Mouse (Mus musculus) layer of hippocampus, adult 9-11 months (tissue): ENCODE measurements around the gene Arpc2.

Experiments used
- DNase-seq: peaks from one replicate; pipeline ENCODE4 v3.0.0; 2022

Arpc2 gene

DNA sequence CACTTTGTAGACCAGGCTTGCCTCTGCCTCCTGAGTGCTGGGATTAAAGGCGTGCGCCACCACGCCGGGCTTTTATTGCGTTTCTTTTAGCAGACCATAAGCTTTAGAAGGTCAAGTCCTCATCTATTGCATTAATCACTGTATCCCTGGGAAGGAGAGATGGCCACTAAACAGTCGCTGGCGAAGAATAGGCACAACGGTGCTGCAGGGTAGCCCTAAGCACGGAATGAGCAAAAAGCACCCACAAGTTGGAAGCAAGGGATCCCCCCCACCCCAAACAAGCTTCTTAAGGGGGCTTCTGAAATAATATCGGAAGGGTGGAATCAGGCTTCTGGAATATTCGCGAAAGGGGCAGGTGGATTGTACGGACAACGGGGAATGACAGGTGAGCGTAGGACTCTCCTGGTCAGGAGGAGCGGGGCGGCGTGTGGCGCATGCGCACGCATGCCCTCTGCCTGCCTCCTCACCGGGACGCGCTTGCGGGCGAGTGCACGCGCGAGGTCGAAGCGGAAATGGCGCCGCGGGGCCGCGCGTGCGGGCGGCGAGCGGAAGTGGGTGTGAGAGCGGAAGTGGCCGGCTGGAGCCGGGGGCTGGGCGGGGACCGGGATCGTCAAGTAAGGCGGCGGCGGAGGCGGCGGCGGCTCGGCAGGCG, at the start of gene Arpc2:
Gene Arpc2 (plus strand): TSS at position 147 of the 652 bp plus-strand sequence.
- peak; percentile 97 for DNase-seq

DNA sequence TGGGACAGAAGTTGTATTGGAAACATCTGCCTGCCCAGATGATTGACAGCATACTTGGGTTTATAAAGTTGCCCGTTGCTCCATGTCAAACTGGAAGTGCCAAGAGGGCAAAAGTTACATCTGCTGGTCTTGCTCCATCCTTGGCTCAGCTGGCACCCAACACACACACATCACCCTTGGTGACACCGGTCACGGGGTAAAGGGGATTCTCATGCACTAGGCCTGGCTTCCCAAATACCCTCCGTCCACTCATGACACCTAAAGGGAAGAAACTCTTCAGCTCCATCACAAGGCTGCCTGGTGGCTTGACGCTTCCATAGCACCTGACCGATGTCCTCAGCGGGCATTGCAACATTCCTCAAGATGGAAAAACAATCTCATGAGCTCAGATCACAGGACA, 45.4 kb upstream of the Arpc2 start:
- no peak for DNase-seq

DNA sequence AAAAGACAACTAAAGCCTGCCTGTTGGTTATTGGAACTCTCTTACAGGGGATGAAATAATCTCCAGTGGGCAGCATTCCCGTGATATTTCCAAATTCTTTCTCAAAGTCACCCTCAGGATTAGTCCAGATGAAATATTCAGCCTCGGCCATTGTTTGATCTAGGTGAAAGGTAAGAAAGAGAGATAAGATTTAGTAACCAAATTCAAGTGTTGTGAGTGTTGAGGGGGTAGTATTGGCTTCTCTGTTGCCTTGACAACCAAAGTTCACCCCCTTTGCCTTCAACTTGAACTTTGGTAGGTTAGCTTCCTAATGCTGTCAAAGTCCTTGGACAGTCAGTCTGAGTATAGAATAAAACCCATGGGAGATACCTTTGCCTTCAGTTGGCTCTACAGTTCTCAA, 43.2 kb upstream of the Arpc2 start:
- no peak for DNase-seq

DNA sequence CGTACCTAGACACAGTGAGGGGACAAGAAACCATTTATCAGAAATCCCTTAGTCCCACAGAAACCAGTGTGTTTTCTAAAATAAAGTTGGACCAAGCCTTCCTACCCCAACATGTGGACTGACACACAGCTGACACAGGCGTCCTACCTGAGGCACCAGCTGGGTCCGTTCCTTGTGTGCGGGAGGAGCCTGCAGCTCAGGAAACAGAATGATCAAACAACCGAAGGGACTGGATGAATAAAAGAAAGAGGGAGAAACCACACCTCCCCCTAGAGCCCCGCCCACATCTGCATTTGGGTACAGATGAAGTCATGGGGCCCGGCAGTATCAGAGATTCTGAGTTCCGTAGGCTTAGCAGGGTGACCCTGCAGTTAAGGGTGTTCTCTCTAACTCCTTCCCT, 41.4 kb upstream of the Arpc2 start, which contains the start of gene Cxcr1:
Gene Cxcr1 (minus strand): TSS at position 187 of the 400 bp plus-strand sequence.
- no peak for DNase-seq

DNA sequence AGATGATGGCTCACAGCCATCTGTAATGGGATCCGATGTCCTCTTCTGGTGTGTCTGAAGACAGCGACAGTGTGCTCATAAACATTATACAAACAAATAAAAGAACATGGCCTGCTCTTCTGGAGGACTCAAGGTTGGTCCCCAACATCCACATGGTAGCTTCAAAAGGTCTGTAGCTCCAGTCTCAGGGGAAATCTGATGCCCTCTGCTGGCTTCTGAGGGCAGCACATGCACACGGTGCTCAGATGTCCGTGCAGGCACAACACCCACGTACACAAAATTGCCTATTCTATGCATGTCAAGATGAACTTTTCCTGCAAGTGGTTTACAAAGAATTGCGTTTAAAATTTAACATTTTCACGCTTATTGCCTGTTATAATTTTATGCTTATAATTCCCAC, 39.9 kb upstream of the Arpc2 start:
- DNase-seq = no peak

DNA sequence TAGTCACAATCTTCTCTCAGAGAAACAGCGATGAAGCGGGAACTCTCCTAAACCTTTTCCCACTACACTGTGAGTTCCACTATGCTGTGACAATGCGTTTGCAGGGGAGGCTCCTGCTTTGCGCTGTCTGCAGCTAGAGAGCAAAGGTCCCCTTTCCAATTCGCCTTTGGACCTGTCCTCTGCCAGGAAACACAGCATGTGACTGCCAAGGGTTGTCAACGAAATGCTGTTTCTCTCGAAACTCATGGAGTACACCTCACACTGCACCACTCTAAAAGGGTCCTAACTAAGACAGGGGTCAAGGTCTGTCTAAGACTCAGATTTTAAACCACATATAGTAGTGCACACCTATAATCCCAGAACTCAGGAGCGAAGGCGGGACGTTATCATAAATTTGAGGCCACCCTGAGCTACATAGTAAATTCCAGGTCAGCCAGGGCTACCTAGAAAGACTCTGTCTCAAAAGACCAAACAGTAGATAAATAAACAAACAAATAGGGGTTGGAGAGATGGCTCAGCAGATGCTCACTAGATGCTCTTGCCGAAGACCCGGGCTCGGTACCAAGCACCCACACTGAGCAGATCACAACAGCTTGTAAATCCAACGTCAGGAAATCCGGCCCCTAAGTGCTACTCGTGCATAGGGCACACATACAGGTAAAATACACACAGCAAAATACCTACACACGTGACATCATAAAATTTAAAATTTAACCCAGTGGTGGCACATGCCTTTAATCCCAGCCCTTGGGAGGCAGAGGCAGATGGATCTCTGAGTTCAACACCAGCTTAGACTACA, 39.1 kb upstream of the Arpc2 start:
- DNase-seq = no peak

DNA sequence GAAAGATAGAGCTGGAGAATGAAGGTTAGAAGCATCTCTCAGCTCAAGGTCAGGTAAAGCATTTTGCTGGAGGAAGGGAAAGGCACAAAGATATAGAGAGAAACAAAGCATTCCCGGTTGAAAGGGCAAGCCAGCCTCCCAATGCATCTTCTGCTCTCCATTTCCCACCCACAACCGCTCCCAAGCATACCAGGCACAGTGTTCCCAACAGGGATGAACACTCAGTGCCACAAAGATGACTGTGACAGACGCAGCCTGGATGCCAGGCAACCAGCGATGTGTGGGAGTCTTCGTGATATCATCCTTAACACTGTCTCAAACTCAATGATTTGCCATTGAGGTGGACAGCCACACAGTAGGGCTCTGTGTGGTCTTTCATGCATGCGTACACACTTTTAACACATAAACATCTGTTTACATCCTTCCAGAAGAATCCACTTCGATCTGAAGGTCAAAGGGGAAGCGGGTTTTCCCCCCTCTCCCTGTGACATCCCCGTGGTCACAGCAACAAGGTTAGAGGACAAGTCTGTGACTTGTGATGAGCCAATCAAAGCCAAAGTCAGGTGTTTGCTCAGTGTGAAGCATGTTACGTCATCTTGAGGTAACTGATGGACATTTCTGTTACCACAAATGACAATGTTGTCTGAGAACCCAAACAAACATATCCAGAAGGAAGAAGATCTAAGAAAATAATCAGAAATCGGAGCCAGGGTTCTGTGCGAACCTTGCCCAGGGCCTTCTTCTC, 38.0 kb upstream of the Arpc2 start:
- DNase-seq = peak; percentile 90

DNA sequence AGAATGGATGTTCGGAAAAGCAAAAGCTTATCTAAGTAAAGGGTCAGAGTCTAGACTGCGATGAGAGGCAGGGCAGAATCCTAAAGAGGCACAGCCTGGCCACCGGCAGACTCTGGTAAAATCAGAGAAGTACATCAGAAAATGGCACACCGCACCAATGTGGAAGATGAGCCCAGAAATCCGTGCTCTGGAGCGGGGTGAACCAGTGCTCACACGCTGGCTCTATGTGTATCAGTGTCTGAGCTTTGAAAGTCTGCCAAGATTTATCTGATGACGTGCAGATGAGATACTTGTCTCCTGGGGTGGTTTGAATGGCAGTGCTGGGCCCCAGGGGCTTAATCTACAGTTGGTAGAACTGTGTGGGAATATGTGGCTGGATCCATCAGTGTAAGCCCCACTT, 36.8 kb upstream of the Arpc2 start:
- no peak for DNase-seq

DNA sequence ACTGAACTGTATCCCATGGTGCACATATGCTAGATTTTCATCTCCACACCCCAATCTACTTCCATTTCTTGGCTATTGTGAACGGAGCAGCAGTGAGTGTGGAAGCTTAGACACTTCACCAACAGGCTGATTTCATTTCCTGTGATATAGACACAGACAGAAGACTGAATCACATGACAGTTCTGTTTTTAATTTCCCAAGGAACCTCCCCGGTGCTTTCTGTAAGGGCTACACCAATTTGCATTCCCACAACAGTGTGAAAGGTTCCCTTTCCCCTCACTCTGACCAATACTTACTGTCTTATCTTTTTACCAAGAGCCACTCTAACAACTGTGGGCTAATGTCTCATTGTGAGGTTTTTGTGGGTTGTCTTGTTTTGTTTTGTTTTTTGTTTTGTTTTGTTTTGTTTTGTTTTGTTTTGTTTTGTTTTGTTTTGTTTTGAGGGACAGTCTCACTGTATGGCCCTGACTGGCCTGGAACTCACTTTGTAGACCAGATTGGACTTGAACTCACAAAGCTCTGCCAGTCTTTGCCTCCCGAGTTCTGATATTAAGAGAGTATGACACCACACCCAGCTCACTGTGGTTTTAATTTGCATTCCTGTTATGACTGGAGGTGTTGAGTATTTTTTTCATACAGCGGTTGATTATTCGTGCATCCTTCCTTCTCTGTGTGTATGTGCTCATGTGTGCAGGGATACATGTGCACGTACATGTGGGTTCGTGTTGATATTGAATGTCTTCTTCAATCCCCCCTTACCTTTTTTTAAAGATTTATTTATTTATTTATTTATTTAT, 34.6 kb upstream of the Arpc2 start:
- DNase-seq = no peak

DNA sequence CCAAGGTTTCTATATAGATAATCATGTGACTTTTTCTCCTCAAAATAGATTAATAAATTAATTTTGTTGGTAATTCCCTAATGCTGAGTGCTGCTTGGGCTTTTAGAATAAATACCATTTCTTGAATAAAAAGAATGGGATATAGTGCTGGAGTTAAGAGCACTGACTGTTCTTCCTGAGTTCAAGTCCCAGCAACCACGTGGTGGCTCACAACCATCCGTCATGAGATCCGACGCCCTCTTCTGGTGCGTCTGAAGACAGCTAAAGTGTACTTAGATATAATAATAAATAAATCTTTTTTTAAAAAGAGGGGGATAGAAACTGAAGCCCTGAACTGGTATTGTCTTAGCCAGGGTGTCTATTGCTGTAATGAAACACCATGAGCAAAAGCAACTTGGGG, 32.4 kb upstream of the Arpc2 start:
- DNase-seq = no peak

DNA sequence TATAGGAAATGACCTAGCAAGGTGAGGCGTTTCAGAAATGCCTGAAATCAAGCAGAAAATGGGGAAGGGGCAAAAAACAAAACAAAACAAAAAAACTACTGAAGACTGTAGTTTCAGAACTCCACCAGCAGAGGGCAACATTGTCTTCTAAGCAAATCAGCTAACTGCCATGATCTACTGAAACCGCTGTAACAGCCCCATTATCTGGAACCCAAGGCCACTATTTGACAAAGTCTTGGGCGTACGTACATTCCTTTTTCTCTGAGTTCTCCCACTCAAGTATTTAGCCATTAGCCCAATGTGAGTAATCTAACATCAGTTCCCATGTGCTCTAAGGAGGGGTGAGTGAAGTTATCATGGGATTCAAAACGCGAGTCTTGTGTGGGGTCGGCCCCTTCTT, 30.0 kb upstream of the Arpc2 start:
- no peak for DNase-seq

DNA sequence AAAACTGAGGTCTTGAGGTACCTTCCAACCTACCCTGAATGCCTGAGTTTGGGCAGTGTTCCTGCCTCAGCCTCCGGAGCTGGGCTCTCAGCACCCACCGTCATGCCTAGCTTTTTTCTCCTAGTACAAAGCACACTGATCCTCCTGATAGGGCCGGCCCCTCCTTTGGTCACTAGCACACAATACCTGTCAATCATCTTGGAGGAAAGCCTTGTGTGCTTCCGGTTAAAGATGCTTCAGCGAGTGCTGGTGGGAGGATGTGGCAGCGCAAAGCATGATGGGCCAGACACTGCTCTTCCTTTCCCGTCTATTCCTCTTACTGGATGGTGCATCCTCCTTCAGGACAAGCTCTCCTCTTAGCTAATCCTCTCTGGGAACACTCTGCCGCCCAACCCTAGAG, 29.2 kb upstream of the Arpc2 start:
- no peak for DNase-seq

DNA sequence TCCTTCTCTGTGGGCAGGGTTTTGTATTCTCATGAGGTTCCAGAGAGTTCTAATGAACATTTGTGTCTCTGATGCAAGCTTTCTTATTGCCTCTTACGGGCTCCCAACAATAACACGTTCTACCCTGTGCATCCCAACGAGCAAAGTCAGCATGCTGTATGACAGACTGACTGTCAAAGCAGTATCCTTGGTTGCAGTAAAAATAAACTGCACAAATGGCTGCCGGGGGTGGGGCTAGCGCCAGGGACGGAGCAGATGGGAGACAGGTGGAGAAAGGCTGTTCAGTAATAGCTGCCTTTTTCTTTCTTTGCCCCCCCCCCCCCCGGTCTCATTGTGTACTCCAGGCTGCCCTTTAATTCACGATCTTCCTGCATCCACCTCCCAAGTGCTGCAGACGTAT, 28.0 kb upstream of the Arpc2 start:
- DNase-seq = peak; percentile 81

DNA sequence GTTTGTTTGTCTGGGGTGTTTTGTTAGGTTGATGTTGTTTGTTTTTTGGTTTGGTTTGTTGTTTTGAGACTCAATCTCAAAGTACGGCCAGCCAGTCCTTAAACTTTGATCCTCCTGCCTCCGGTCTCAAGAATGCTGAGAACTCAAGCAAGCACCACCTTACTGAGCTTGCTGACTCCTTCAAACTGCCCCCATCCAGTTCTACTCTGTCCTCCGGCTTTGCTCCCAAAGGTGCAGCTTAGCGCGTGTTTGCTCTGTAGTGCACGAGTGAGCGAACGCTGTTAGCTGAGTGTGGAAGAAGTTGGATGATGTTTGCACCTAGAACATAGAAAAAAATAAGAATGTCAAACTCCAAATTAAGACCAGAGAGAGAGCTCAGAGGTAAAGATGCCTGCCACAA, 26.9 kb upstream of the Arpc2 start:
- DNase-seq = no peak

DNA sequence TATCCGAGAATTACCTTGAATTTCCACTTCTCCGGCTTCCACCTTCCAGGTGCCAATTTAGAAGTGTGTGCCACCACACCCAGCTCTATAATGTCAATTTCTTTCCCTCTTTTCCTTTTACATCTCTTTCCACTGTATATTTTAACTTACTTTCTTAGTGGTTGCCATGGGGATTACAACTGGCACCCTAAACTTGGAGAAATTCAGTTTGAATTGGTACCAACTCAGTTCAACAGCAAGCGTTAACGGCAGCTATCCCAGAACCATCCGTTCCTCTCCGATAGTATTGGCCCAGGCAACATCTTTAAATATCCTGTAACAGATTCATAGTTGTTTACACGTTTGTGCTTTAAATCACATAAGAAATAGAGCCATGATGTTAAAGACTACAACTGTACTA, 16.0 kb upstream of the Arpc2 start:
- DNase-seq = no peak

DNA sequence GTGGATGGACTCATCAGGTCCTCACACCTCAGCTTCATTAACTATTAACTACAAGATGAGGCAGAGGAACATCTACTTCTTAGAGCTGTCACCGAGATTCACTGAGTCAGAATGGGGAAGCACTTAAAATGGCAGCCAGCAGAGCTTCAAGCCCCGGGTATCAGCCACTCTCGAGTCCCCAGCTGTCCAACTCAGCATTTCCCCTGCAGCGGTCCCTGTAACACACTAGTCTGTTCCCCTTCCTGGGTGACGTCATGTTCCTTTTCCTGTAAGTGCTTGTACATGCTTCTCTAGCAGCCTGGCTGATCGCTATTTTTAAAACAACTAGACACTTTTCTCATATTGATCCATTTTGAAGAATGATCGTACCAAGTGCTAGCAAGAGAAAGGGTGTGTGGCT, 8.6 kb upstream of the Arpc2 start:
- DNase-seq = peak; percentile 91

DNA sequence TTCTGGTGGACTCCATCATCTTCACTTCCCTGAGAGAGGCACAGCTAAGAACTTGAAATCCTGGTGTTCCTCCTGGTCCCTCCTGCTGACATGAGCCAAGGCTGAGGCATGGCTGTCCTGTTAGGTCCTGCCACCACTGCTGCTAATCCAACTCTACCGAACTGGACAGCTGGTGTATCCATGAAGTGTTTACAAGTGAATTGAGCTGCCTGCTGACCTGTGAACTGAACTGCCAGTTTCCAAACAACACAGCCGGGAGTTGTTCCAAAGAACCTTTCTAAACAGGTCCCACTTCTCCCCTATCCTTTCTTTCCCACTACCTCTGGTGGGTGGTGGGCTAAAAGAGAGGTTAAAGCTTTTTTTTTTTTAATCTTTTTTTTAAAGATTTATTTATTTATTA, 5.9 kb upstream of the Arpc2 start:
- no peak for DNase-seq

DNA sequence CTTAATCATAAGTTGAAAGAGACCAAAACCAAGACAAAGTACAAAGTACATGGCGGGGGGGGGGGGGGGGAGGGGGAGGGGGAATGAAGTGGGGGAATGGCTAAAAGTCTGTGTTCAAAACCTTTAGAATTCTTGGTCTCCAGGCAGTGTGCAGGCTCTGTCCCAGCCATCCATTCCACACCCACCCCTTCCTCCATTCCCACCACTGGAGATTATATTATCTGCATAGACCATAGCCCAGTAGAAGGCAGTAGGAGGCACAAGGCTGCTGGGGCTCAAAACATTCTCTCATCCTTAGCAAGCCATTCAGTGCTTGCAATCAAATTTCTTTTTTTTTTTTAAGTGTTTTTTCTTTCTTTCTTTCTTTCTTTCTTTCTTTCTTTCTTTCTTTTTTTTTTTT, 4.9 kb upstream of the Arpc2 start:
- no peak for DNase-seq

DNA sequence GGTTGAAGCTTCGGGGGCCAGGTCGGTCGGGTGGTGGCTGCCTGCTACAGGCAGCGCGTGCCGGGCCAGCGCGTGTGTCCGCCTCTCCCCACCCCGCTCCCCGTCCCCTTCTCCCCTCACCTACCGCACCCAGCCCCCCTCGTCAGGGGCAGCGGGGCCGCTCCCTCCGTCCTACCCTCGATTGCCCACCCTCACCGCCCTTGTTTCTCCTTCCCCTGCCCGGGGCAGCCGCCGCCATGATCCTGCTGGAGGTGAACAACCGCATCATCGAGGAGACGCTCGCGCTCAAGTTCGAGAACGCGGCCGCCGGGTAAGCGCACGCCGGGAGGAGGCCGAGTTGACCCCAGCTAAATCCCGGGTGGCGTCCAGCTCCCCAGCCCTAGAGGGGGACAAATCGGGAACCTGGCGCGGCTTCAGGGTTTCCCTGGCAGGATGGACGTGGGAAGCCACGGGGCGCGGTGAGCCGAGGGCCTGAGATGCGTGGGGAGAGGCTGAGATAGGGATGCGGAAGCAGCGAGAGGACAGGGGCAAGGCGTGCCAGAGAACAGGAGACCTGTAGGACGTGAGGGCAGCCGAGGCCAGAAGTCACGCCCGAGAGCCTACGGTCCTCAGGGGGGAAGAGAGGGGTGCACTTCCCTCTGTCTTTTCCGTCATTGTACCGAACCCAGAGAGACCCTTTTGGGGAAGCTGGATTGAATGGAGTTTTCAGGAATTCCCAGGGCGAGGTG, 870 bp downstream of the Arpc2 start:
- peak; percentile 40 for DNase-seq

DNA sequence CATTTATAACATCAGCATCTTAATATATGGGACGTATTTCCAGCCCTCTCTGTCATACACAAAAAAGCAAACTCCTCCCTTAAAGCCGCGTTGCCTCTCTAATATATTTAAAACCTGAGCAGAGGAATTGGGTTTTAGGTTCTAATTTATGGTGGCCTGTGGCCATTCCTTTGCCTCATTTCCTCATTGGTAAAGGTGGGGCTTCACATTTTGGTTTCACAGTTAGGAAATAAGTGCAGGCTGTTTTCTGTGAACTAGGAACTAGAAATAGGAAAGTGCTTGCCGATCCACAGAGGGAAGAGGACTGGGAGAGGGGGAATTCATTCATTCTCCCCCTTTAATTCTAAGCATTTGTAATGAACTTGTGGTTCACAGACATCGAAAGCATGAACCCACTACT, 1.8 kb downstream of the Arpc2 start:
- no peak for DNase-seq

DNA sequence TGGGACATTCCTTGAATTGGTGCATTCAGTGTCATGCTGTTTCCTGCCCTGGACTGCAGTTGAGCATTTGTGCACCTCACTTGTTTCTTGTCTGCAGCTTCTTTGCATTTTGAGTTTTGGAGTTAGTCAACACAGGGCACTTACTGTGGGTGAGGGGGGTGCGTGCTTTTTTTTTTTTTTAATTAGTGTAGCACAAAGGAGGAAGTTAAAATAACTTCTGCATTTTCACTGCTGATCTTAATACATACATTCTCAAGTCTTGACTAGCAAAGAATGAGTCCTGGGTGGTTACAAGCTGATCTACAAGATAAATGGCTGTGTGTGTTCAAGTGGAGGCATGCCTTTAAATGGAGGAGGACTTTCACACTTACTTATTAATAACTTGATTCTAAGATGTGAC, 2.3 kb downstream of the Arpc2 start:
- DNase-seq = no peak

DNA sequence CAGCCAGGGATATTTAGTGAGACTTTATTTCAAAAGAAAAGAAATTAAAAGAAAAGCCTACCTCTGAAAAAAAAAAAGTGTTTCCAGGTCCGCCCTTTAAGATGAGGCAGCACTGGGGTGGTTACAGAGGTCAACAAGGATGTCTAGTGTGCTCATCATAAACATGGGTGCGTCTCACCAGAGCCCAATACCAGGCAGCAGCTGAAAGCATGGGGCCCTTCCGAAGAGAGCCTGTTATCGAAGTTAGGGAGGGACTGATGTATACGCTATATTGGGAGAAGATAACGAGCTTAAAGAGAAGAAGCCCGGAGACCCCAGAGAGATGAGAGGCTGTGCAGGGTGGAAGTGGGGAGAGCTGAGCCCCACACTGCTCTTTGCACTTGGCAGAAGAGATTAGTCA, 3.3 kb downstream of the Arpc2 start:
- DNase-seq = no peak
